Mouse (Mus musculus) bone marrow macrophage, adult 2 months (primary cell): Measurements from ENCODE around the gene Tdp1.

ENCODE experiments used
- CTCF ChIP-seq: IDR thresholded peaks from 2 replicates; pipeline ENCODE4 v1.5.1; 2012; ENCODE audit warnings: low read depth, mild to moderate bottlenecking, low read length, moderate library complexity
- POLR2A ChIP-seq: IDR thresholded peaks from 2 replicates; pipeline ENCODE4 v1.6.1; 2012; ENCODE audit warnings: mild to moderate bottlenecking, low read depth, low read length, borderline replicate concordance

DNA sequence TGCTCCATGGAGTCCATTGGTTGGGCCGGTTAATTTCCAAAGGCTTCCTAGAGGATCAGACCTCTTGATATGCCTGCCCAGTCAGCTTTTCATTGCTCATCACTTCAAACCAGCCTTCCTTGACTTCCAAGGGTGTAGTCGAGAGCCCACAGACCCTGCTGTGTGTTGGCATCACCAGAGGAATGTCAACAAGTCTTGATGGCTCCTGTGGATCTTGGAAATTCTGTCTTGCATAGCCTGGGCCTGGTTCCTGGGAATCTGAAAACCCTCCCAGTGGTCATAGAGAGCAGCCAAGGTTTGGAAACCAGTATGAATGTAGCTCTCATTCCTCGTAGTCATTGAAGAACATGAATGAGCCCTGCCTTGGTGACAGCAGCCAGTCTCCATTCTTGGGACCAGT lies 116.9 kb downstream of the Tdp1 start:
- TF ChIP-seq CTCF (no peak), POLR2A (no peak)
